Mouse (Mus musculus): ENCODE data around the gene Fam83c.
"Not testable (repeated sequence)": the region's sequence is repeated elsewhere in the genome, so short reads cannot be mapped to it uniquely, and the experiment has no call there.

The Fam83c gene

DNA sequence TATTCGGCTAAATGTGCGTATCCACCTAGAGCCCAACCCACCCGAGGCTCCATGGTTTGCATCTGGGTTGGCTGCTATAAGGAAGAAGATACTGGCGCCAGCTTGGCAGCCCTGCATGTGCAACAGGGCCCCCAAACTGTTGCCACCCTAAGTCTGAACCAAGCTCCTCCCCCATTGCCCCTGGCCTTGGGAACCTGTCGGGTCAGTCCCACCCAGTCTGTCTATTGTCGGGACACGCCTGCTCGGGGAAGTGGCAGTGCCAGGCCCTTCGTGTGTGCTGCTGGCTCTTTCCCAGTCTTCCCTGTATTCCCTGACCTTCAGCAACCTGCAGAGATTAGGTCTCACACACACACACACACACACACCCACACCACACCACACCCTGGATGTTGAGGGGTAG is at the start of gene Fam83c:
Gene Fam83c, minus strand, starts transcription at position 123 of the 400 bp plus-strand sequence.
- DNase-seq (ENCODE audit: low spot score in 2 of 2): no peak

DNA sequence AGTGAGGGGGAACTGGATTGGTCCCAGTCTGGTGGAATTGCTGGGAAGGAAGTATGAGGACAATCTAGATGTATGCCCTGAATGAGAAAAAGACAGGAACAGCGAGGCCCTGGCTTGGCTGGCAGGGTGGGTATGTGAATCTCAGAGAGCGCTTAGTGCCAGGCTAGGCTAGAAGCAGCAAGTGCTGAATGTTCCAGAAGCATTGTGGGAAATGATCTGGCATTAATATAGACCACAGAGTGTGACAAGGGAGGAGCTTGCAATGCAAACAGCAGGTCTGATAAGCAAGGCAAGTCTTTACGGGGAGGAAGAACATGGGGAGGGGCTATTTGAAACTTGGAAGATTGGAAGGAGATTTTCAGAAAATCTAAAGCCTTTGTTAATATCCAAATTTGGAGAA is 47.4 kb upstream of the Fam83c start:
- DNase-seq (ENCODE audit: low spot score in 2 of 2): no peak

DNA sequence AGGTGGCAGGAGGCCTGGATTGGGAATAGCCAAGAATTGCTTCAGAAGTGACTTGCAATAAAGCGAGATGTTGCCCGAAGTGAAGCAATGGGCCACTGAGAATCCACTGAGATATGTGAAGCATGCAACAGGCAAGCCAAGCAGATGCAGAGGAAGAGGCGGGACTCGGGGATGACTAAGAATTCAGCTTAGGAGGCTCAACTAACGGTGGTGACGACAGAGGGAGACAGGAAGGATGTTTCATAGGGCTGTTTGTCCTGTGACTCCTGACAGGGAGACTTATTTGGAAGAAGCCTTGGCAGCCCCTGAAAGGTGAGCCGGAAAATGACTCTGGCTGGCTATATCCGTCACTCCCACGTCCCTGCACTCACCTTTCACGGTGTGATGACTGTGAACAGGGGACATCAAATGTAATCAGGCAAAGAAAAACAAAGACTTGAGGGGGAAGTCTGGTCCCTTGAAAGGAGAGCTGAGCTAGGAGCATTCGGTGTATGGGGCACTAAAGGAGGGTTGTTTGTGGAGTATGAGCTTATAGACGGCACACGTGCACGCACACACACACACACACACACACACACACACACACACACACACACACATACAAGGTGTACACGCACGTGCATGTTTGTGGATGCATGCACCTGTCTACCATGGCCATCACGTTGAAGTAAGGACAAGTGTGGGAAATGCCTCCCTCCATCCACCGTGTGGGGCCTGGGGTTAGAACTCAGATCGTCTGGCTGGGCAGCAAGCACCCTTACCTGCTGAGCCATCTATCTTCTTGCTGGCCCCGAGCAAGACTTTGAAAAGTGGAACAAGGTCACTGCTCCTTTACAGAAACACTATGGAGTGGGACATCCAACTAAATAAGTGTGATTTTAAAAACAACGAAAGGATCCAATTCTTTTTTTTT is 44.6 kb upstream of the Fam83c start:
- no peak for DNase-seq (ENCODE audit: low spot score in 2 of 2)

DNA sequence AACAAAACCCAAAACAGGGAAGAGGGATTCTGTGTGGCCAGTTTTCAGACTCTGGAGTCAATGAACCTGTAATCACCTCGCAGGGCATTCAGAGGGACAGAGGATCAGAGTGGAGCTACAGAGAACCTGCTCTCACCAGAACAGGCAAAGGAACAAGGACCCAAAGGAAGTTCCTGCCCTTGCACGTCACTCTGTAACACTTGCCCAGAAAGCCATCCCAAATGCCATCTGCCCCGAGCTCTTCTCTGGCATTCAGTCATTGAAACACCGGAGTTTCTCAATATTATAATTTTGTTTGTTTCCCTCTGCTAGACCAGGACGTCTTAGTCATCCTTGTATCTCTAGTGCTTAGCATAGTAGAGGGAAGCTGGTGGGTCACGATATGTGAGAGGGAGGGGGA is 39.0 kb upstream of the Fam83c start:
- no peak for DNase-seq (ENCODE audit: low spot score in 2 of 2)

- no peak for DNase-seq (ENCODE audit: low spot score in 2 of 2)
Measured at GRCm38 (mm10) chr2:155872930-155873507, 38.4 kb upstream of the Fam83c start.

GRCm38 (mm10) chr2:155872486-155872885 is 37.8 kb upstream of the Fam83c start:
- no peak for DNase-seq (ENCODE audit: low spot score in 2 of 2)

DNA sequence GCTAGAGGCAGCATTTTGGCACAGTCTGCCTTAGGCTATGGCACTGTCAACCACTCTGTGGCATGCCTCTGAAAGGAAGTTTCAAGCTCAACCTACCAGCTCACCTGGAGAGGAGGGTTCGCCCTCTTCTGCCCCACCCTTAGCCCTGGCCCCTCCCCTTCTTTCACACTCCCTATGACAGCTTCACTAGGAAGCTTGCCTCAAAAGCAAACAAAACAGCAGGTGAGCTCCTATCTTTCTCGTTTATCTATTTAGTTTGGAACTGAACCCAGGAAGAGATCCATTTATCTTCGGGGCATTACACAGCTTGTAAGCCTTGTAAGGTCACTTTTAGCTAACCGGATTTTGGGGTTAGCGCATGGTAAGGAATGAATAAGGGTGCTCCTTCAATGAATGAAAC is 35.1 kb upstream of the Fam83c start:
- DNase-seq (ENCODE audit: low spot score in 2 of 2): no peak

- DNase-seq (ENCODE audit: low spot score in 2 of 2): no peak
Measured at GRCm38 (mm10) chr2:155868320-155868719, 33.7 kb upstream of the Fam83c start.

GRCm38 (mm10) chr2:155863301-155863867 is 28.7 kb upstream of the Fam83c start:
- no peak for DNase-seq (ENCODE audit: low spot score in 2 of 2)

GRCm38 (mm10) chr2:155862573-155863300 is 28.1 kb upstream of the Fam83c start:
- DNase-seq (ENCODE audit: low spot score in 2 of 2): peak; percentile 33 to 36

DNA sequence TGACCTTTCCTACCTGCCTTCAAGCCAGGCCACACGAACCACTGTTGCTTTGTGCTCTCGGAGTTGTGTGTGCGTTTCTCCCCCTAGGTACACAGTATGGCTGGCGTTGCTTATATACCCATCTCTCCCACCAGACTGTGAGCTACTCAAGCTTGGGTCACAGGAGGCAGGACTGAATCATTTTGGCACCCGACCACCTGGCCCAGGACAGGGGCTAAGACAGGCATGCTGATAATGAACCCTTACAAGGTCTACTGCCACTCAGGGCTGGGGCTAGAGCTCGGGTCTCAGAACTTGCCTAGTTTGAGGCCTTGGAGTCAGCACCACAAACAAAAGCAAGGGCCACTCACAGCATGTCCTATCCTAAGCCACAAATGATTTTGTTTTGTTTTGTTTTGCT is 26.9 kb upstream of the Fam83c start:
- no peak for DNase-seq (ENCODE audit: low spot score in 2 of 2)

- DNase-seq (ENCODE audit: low spot score in 2 of 2): no peak
Measured at GRCm38 (mm10) chr2:155860102-155860501, 25.4 kb upstream of the Fam83c start.

GRCm38 (mm10) chr2:155852536-155852935 is 17.9 kb upstream of the Fam83c start:
- no peak for DNase-seq (ENCODE audit: low spot score in 2 of 2)

DNA sequence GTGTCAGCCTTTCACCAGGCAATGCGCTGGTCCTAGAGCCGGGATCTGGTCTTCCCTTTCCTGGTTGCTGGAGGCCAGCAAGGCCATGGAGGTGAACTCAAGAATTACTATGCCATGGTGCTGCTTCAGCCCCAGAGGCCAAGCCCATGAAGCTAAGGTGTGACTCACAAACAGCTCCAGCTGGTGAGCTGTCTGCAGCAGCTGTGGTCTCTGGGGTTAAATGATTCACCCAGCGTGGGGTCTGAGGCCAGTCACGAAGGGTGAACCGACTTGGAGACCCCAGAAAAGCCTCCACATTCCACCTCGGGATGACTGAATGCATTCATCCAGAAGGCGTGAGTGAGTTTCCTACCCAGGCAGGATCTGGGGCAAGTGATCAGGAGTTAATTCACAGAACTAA is 15.5 kb upstream of the Fam83c start:
- no peak for DNase-seq (ENCODE audit: low spot score in 2 of 2)

- no peak for DNase-seq (ENCODE audit: low spot score in 2 of 2)
Measured at GRCm38 (mm10) chr2:155849464-155849863, 14.8 kb upstream of the Fam83c start.

GRCm38 (mm10) chr2:155848291-155848690 is 13.6 kb upstream of the Fam83c start:
- DNase-seq (ENCODE audit: low spot score in 2 of 2): peak; percentile 40 to 74

DNA sequence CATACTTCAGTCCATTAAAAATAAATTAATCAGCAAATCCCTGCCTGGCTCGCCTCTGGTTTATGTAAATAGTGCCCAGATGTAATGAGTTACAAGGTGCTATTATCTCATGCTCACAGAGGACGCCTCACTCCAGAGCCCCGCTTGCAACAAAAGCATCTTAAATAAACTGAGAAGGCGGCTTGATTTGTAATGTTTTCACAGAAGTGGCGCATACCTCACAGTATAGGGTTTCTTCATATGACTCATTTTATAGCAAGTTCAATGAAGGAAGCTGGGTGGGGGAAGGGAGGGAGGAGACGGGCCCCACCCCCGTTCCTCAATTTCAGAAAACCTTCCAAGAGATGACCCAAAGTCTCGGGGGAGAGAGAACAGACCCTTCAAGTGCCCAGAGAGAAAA is 12.3 kb upstream of the Fam83c start:
- no peak for DNase-seq (ENCODE audit: low spot score in 2 of 2)

DNA sequence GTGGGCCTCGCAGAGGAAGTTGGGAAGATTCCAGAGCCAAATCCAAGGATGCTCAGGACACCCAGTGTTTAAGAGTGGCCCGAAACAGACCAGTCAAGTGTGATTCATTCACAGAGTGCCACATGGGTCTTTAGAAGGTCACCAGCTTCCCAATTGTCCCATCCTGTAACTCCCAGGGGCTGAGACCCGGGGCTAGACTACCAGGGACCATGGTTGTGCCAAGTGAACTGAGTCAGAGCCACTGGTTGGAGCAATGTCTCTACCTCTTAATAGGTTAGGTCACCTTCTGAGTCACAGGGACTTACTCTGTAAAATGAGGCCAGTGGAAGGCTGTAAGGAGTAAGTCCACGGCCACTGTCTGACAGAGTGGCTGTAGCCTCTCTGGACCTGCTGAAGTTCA is 4.3 kb upstream of the Fam83c start:
- no peak for DNase-seq (ENCODE audit: low spot score in 2 of 2)

DNA sequence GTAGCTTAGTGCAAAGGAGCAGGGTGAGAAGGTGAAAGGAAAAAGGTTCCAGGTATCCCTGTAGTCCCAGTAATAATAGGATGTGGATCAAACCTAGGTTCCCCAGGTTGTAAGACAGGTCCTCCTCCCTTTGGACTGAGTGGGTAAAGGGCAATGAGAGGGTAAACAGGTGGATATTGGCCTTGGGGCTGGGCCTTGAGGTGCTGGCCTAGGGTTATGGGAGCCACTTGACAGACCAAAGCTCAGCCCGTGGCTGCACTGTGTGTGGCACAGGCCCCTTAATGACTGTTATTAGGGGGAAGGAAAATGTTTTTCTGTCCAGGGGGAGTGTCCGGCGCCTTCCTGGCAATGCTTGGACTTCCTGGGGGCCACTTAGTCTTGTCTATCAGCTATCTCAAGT is 3.3 kb upstream of the Fam83c start:
- DNase-seq (ENCODE audit: low spot score in 2 of 2): no peak

DNA sequence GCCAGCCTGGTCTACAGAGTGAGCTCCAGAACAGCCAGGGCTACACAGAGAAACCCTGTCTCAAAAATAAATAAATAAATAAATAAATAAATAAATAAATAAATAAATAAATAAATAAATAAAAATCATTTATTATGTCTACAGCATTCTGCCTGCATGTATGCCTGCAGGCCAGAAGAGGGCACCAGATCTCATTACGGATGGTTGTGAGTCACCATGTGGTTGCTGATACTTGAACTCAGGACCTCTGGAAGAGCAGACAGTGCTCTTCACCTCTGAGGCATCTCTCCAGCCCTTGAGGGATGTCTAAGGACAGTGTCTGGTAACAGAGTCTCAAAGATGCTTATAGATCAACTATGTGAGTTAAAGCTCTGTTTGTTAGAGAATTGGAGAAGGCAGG is 2.6 kb downstream of the Fam83c start:
- not testable (repeated sequence) for DNase-seq (ENCODE audit: low spot score in 2 of 2)

- DNase-seq (ENCODE audit: low spot score in 2 of 2): no peak
Measured at GRCm38 (mm10) chr2:155831302-155831701, 3.4 kb downstream of the Fam83c start.

DNA sequence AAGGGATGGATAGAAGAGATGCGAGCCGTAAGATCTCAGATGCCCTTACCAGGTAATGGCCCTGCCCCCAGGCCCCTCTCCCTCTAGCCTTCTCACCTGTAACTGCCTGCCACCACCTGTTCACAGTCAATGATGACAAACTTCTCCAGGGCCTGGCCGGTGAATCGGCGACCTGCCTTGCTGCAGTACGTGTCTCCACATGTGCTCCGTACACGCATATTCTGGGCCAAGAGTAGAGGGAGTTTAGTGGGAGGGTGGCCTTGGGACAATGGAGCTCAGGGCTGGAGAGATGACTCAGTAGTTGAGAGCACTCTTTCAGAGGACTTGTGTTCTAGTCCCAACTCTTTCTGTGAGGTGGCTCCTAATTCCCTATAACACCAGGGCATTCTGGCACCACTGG is 3.8 kb downstream of the Fam83c start:
- no peak for DNase-seq (ENCODE audit: low spot score in 2 of 2)
